Mouse (Mus musculus) midbrain, embryonic 10.5 days (tissue): ENCODE measurements around the gene Tll2. TPM values are rescaled to one million over a fixed set of nuclear protein-coding genes. Genes with fewer than 3 reads are reported as not detected.
A peak's percentile ranks its signal among the peaks of the same experiment; 100 is the strongest.

Experiments
- DNase-seq: peaks from one replicate; pipeline ENCODE4 v3.0.0-alpha.2; 2017; ENCODE audit warnings: low spot score
- H3K27ac ChIP-seq: fragments of 300-500 bp; sonication (generic); replicated peaks from 2 replicates; pipeline ENCODE4 v1.5.1; 2016; ENCODE audit warnings: mild to moderate bottlenecking
- H3K27me3 ChIP-seq: fragments of 300-500 bp; sonication (generic); 2 replicates; pipeline ENCODE4 v1.6.1; 2016; ENCODE audit warnings: low read depth, mild to moderate bottlenecking; ENCODE audit not compliant: poor library complexity, severe bottlenecking
- H3K36me3 ChIP-seq: fragments of 300-500 bp; sonication (generic); 2 replicates; pipeline ENCODE4 v1.6.1; 2016; ENCODE audit warnings: mild to moderate bottlenecking, moderate library complexity
- H3K4me1 ChIP-seq: fragments of 300-500 bp; sonication (generic); 2 replicates; pipeline ENCODE4 v1.6.1; 2016
- H3K4me3 ChIP-seq: fragments of 300-500 bp; sonication (generic); 2 replicates; pipeline ENCODE4 v1.5.1; 2016; ENCODE audit warnings: mild to moderate bottlenecking, moderate library complexity
- H3K9me3 ChIP-seq: fragments of 300-500 bp; sonication (generic); replicated peaks from 2 replicates; pipeline ENCODE4 v1.6.1; 2016; ENCODE audit warnings: mild to moderate bottlenecking
- WGBS: fragments of 180-500 bp; shearing (Covaris S2); methylation state at CpG from one replicate; pipeline ENCODE4 v1.1.7; 2016; 5-methylcytosine and 5-hydroxymethylcytosine counted together
- polyA plus RNA-seq: library from polyadenylated mRNA; unstranded; fragments of >200 nt; fragmentation: Nextera tagmentation; extraction: Ambion mirVana; gene quantifications from 2 replicates; pipeline ENCODE4 v1.2.1, GENCODE M21; 2016

Tll2 gene
- 0.53 and 0.58 TPM in 2 replicates for polyA plus RNA-seq

DNA sequence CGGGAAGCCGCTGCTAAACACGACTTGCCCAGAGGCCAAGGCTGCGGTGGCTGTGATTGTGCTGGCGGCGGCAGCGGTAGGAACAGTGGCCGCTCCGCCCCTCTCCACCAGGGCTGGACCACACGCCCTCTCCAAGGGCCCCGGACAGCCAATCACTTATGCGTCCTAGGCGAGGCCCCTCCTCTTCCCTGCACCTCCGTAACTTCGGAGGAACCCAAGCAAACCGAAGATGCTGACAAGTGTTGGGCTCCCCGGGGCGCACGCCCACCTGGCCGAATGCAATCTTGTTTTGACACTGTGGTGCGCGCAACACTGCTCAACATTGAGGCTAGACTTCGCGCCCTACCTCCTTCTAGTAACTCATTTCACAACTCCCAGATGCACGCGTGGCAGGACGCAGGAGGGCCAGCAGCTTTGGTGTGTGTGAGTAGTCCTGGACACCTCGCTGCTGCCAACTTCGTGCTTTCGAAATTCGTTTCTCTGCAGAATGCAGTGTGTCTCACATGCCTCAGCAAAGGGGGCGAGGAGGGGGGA is at the start of gene Tll2:
Tll2 (minus strand) TSS at position 25 of the 534 bp plus-strand sequence.
- peak within 1 kb of the TSS; percentile 64 for H3K4me3 ChIP-seq
- H3K4me1 ChIP-seq, result peaks cover 21% of the 10 kb centered on the region
- H3K27ac ChIP-seq, result peak within 1 kb of the TSS; percentile 19
- H3K9me3 ChIP-seq, result no peaks in the 10 kb centered on the region
- peaks cover 80% of the 10 kb centered on the region for H3K27me3 ChIP-seq
- H3K36me3 ChIP-seq, result peaks cover 11% of the 10 kb centered on the region; the same call in 1 of the 2 replicates
- WGBS, result 2% methylated on average over 32 of the region's 32 CpGs
- peak; percentile 82 for DNase-seq

DNA sequence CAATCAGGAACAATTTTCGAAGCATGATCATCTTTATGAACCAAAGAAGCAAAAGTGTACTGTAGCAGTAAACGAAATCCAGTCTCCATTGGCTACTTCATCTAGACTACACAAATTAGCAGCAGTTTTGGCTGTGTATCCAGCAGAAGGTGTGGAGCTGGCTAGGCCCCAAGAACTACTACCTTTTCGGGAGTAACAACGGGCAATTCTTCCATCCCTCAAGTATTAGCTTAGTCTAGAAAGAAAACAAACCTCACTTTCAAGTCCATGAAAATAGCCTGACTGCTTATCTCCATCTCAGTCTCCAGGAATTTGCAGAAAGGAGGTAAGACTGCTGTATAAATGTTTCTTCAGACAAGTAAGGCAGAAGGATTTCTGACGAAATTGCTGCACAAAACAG is 47.9 kb upstream of the Tll2 start:
- 90% methylated on average over 5 of the region's 5 CpGs for WGBS
- H3K4me3 ChIP-seq, result no peak overlapping the region
- no peak overlapping the region for H3K27ac ChIP-seq
- peaks cover 38% of the 10 kb centered on the region for H3K36me3 ChIP-seq
- no peak for DNase-seq
- H3K9me3 ChIP-seq, result no peaks in the 10 kb centered on the region
- no peaks in the 10 kb centered on the region for H3K4me1 ChIP-seq
- H3K27me3 ChIP-seq, result no peaks in the 10 kb centered on the region

- 84% methylated on average over 4 of the region's 4 CpGs for WGBS
- no peak overlapping the region for H3K4me3 ChIP-seq
- no peak for DNase-seq
- peaks cover 64% of the 10 kb centered on the region for H3K36me3 ChIP-seq
- H3K27ac ChIP-seq, result no peak overlapping the region
- H3K4me1 ChIP-seq, result no peaks in the 10 kb centered on the region
- no peaks in the 10 kb centered on the region for H3K9me3 ChIP-seq
- H3K27me3 ChIP-seq, result no peaks in the 10 kb centered on the region
Measured at GRCm38 (mm10) chr19:41248968-41249367, 42.3 kb upstream of the Tll2 start.

GRCm38 (mm10) chr19:41248271-41248670 is 41.6 kb upstream of the Tll2 start:
- peaks cover 64% of the 10 kb centered on the region for H3K36me3 ChIP-seq
- no peak for DNase-seq
- no peak overlapping the region for H3K4me3 ChIP-seq
- H3K27me3 ChIP-seq, result no peaks in the 10 kb centered on the region
- no peaks in the 10 kb centered on the region for H3K9me3 ChIP-seq
- H3K27ac ChIP-seq, result no peak overlapping the region
- H3K4me1 ChIP-seq, result no peaks in the 10 kb centered on the region
- WGBS, result 96% methylated on average over 3 of the region's 3 CpGs

DNA sequence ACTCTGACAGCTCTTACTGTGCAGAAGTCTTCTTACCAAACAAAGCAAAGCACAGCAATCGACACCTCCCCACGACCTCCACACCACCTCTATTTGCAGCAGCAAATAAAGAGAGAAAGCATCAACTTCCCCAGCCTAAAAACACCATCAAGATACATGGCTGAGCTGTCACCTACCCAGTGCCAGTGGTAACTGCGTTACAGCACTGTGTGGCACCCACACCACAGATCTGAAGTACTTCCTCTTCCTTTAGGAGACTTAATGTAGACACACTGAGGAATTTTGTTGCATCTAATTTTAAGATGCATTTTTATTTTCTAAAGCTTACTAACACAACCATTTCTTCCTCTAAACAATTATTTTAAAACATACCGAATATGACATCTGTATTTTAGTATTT is 39.6 kb upstream of the Tll2 start:
- WGBS, result 91% methylated on average over 4 of the region's 4 CpGs
- H3K36me3 ChIP-seq, result peaks cover 73% of the 10 kb centered on the region

DNA sequence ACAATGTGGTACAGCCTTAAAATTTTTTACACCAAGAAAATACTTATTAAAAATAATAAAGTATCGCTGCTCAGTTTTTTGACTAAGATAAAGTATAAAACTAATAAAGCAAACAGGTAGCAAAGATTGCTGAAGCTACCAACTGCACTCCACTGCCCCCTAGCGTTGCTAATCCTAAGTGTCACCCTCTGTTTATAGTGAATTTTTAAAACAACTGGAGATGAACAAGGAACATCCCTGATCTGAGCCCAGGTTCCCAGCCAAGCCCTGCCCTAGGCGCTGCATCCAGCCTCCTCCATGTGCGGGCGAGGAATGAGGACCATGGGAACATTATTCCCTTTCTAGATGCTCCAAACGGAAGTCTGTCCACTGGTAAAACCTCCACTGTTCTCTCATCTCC is 37.9 kb upstream of the Tll2 start:
- H3K4me3 ChIP-seq, result no peak overlapping the region
- no peak overlapping the region for H3K27ac ChIP-seq
- no peaks in the 10 kb centered on the region for H3K4me1 ChIP-seq
- H3K27me3 ChIP-seq, result no peaks in the 10 kb centered on the region
- 58% methylated on average over 6 of the region's 6 CpGs for WGBS
- H3K9me3 ChIP-seq, result no peaks in the 10 kb centered on the region
- peaks cover 83% of the 10 kb centered on the region for H3K36me3 ChIP-seq
- peak; percentile 32 for DNase-seq

More for the DNA sequence above, 39.6 kb upstream of the Tll2 start:
- Histone ChIP-seq H3K4me3 (no peak overlapping the region), H3K27me3 (no peaks in the 10 kb centered on the region), H3K4me1 (no peaks in the 10 kb centered on the region), H3K27ac (no peak overlapping the region), H3K9me3 (no peaks in the 10 kb centered on the region)
- DNase-seq, result no peak

- H3K27ac ChIP-seq, result no peak overlapping the region
- H3K36me3 ChIP-seq, result peaks cover 85% of the 10 kb centered on the region
- DNase-seq, result no peak
- no peak overlapping the region for H3K4me3 ChIP-seq
- H3K27me3 ChIP-seq, result no peaks in the 10 kb centered on the region
- no peaks in the 10 kb centered on the region for H3K9me3 ChIP-seq
- H3K4me1 ChIP-seq, result no peaks in the 10 kb centered on the region
- 96% methylated on average over 5 of the region's 5 CpGs for WGBS
Measured at GRCm38 (mm10) chr19:41241997-41242396, 35.4 kb upstream of the Tll2 start.

GRCm38 (mm10) chr19:41233698-41234097 is 27.1 kb upstream of the Tll2 start:
- WGBS, result 96% methylated on average over 4 of the region's 4 CpGs
- Histone ChIP-seq H3K9me3 (no peaks in the 10 kb centered on the region; the same call in 1 of the 2 replicates), H3K27ac (no peak overlapping the region), H3K4me1 (no peaks in the 10 kb centered on the region), H3K4me3 (no peak overlapping the region), H3K27me3 (no peaks in the 10 kb centered on the region), H3K36me3 (peaks cover 81% of the 10 kb centered on the region)
- no peak for DNase-seq

- Histone ChIP-seq H3K27me3 (peaks cover 65% of the 10 kb centered on the region), H3K9me3 (no peaks in the 10 kb centered on the region), H3K27ac (no peak overlapping the region), H3K4me3 (no peak overlapping the region), H3K36me3 (peaks cover 19% of the 10 kb centered on the region), H3K4me1 (peaks cover 21% of the 10 kb centered on the region)
- DNase-seq, result no peak
- WGBS, result 67% methylated on average over 7 of the region's 7 CpGs
Measured at GRCm38 (mm10) chr19:41208326-41208725, 1.7 kb upstream of the Tll2 start.

DNA sequence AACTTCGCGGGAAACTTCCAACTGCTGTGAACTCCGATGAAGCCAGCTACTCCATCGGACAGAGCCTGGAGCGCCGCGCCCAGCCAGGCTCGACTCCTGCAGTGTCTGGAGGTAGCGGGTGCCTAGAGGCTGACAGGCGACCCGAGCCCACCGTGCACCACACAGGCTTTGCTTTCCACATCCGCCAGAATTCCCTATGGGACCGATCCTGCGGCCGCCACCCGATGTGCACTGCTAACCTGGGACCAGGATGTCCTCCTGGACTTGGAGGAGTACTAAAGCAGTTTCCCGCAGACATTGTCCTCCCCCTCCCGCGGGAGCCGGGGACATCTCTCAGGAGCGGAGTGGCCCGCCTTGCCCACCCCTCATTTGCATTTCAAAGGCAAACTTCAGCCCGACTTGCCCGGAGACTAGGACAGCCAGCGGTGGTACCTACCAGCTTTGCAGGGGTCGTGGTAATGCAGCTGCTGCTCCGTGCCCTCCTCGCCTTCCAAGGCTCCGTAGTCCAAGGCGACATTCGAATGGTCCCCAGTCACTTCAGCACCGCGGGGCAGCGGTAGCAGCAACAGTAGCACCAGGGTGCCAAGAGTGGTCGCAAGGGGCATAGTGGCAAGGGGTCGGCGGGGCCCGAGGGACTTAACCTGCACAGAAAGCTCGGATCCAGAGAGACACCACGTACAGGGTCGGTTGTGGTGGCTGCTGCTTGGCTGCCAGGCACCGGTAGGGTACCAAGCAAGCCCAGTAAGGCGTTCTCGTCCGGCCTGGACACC is 409 bp downstream of the Tll2 start:
- WGBS, result under 1% methylated on average over 46 of the region's 46 CpGs
- Histone ChIP-seq H3K27ac (peak overlapping the region; percentile 19; the same call in 1 of the 2 replicates), H3K27me3 (peaks cover 86% of the 10 kb centered on the region)

GRCm38 (mm10) chr19:41204159-41205081 is 2.2 kb downstream of the Tll2 start:
- DNase-seq, result no peak
- Histone ChIP-seq H3K27me3 (peaks cover 98% of the 10 kb centered on the region), H3K36me3 (no peaks in the 10 kb centered on the region), H3K27ac (no peak overlapping the region), H3K9me3 (no peaks in the 10 kb centered on the region), H3K4me1 (peaks cover 21% of the 10 kb centered on the region), H3K4me3 (no peak overlapping the region)
- 65% methylated on average over 11 of the region's 11 CpGs for WGBS

More for the DNA sequence above, 409 bp downstream of the Tll2 start:
- peak overlapping the region; percentile 64 for H3K4me3 ChIP-seq
- H3K9me3 ChIP-seq, result no peaks in the 10 kb centered on the region
- DNase-seq, result peak; percentile 50
- peaks cover 21% of the 10 kb centered on the region for H3K4me1 ChIP-seq
- H3K36me3 ChIP-seq, result peaks cover 9% of the 10 kb centered on the region; the same call in 1 of the 2 replicates

DNA sequence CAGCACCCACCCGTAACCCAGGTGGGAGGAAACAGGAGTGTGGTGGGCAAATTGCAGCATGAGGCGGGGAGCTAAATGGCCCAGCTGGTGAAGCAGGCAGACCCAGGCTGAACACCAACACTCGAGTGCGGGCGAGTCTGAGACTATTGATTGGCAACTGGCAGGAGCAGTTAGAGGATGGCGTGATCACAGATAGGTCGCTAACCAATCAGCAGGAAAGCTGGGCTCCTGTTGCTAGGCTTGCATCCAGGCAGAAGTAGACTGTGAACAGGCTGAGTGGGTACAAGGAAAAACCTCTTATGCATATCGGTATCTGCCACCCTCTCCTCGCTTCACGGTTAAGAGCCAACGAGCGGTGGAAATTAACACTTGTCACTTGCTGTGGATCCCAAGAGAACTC is 9.0 kb downstream of the Tll2 start:
- H3K4me3 ChIP-seq, result no peak overlapping the region
- no peak overlapping the region for H3K27ac ChIP-seq
- DNase-seq, result no peak
- no peaks in the 10 kb centered on the region for H3K9me3 ChIP-seq
- H3K4me1 ChIP-seq, result no peaks in the 10 kb centered on the region
- WGBS, result 94% methylated on average over 12 of the region's 12 CpGs
- peaks cover 95% of the 10 kb centered on the region for H3K27me3 ChIP-seq
- H3K36me3 ChIP-seq, result no peaks in the 10 kb centered on the region
